Mouse (Mus musculus): Measurements from ENCODE around the gene Plekhg2.

The Plekhg2 gene

GRCm38 (mm10) chr7:28367663-28368275 is 4.6 kb downstream of the Plekhg2 start:
- DNase-seq (ENCODE audit: low spot score in 2 of 2): no peak

- no peak for DNase-seq (ENCODE audit: low spot score in 2 of 2)
These were observed 9.8 kb downstream of the Plekhg2 start for GRCm38 (mm10) chr7:28362441-28363060.

GRCm38 (mm10) chr7:28361647-28362341 is 10.6 kb downstream of the Plekhg2 start:
- no peak for DNase-seq (ENCODE audit: low spot score in 2 of 2)

DNA sequence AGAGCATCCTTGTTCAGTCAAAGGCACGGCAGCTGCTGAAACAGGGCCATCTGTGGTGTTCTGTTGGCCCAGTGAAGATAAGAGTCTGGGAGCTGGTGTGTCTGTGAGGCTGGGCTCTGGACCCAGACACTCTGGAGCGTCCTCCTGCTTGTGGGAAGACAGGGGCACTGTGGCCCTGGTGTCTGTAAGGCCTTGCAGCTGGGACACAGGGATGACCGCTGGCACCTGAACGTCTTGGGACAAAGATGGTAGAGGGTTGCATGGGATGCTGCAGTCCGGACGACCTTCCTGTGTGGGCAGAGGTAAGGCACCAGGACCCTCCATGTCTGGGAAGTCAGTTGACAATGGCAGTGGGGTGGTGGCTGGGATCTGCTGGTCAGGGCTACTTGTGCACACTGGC is 12.1 kb downstream of the Plekhg2 start:
- DNase-seq (ENCODE audit: low spot score in 2 of 2): no peak

- DNase-seq (ENCODE audit: low spot score in 2 of 2): no peak
These were observed 12.5 kb downstream of the Plekhg2 start for GRCm38 (mm10) chr7:28359854-28360253.

GRCm38 (mm10) chr7:28358431-28358830 is 14.0 kb downstream of the Plekhg2 start:
- DNase-seq (ENCODE audit: low spot score in 2 of 2): no peak

- DNase-seq (ENCODE audit: low spot score in 2 of 2): no peak
These were observed 14.4 kb downstream of the Plekhg2 start for GRCm38 (mm10) chr7:28357984-28358383.

DNA sequence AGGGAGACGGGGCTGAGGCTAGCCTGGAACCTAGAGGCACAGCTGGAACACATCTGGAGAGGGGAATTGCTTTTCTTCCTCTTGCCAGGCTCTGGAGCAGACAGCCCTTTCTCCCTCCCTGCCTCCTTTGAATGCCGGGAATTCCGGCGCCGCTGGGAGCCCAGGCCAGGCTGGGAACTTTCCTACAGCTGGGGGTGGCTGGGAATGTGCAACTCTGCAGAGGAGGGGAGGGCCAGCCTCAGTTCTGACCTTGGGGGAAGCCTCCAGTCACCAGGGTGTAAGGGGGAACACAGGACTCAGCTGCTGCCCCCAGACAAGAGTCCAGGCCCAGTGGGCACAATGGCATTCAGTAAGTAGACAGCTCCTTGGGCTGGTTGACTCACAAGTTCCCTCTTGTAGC is 15.4 kb downstream of the Plekhg2 start:
- DNase-seq (ENCODE audit: low spot score in 2 of 2): no peak

DNA sequence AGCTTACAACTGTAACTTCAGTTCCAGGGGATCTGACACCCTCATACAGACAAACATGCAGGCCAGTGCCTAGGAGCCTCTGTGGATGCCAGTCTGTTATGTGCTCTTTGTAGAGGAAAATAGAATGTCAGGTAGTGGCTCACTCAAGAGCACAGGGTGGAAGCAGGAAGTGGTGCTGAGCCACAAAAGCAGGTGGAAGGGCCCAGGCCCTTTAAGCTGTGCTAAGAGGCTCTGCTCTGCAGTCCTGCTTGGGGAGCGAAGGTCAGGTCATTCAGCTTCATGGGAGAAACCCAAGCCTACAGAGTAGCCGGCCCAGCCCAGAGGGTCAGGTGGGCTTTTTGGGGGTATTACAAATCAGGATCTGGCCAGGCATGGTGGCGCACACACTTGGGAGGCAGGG is 17.2 kb downstream of the Plekhg2 start:
- no peak for DNase-seq (ENCODE audit: low spot score in 2 of 2)

DNA sequence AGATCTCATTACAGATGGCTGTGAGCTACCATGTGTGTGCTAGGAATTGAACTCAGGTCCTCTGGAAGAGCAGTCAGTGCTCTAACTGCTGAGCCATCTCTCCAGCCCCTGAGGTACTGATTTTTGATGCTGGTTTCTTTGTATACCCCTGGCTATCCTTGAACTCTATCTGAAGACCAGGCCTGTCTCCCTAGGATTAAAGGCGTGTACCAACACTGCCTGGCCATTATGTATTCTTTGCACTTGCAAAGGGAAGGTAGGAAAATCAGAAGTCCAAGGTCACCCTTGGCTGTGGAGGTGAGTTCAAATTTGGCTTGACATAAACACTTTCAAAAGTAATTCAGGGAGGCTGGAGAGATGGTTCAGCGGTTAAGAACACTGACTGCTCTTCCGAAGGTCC is 17.8 kb downstream of the Plekhg2 start:
- DNase-seq (ENCODE audit: low spot score in 2 of 2): no peak

DNA sequence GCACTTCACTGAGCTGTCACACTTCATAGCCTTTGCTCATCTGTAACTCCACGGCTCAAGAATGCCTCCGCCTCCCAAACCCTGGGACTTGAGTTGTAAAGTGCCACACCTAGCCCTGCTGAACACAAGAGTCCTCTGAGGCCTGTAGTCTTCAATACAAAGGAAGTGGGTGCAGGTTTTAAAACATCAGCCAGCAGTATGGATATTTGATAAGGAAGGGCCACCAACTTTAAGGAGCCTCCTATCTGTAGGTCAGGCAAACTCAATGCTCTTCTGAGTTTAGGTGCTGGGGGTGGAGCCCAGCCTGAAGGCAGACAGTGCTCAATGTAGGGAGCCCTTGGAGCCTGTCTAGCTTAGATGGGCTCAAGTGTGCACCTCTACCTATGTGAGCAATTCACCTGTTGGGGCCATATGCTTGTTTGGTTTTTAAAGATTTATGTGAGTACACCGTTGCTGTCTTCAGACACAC is 18.3 kb downstream of the Plekhg2 start:
- no peak for DNase-seq (ENCODE audit: low spot score in 2 of 2)

DNA sequence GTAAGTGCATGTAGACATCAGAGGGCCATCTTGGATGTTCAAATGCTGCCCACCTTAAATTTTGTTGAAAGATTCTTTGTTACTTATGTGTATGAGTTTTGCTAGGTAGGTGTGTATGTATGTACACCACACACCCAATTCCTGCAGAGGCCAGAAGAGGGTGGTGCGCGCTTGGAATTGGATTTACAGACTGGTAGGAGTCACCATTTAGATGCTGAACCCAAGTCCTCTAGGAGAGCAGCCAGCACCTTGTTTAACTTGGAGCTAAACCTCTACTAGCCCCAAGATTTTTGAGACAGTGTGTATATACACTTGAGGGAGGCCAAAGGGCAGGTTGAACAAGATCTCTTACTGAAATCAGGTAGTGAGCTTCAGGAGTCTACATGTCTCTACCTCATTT is 19.1 kb downstream of the Plekhg2 start:
- DNase-seq (ENCODE audit: low spot score in 2 of 2): no peak

- no peak for DNase-seq (ENCODE audit: low spot score in 2 of 2)
These were observed 20.7 kb downstream of the Plekhg2 start for GRCm38 (mm10) chr7:28351676-28352191.

DNA sequence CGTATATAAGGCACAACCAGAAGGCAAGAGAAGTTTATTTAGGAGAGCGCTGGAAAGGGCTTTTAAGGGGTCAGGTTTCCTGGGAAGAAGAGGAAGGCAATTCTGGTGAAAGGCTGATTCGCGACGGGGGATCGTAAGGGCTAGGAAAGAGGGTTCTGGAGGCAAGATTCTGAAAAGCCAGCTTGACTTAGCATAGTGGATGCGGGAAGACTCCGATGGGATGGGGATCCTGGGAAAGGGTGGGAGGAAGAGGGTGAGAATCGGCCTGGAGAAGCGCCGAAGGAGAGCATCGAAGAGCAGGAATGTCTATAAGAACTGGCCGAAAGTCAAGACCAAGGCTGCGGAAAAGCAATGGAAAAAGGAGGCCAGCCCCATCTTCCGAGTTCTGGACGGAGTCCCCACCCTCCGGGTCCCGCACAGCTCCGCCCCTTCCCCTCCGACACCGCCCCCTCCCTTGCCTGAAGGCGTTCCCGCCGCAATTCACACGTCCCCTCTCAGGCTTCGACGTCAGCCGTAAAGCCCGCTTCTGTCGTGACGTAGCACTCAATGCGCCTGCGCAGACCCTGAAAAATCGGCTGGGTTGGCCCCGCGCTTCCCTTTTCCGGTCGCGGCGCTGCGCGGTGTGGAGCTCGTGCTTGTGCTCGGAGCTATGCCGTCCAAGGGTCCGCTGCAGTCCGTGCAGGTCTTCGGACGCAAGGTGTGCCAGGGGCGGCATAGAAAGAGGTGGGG is 22.1 kb downstream of the Plekhg2 start, which contains the start of gene Rps16:
Gene Rps16 (plus strand): TSS at position 498 of the 729 bp plus-strand sequence.
- DNase-seq (ENCODE audit: low spot score in 2 of 2): peak; percentile 97 to 98

GRCm38 (mm10) chr7:28348601-28349000 is 23.8 kb downstream of the Plekhg2 start:
- no peak for DNase-seq (ENCODE audit: low spot score in 2 of 2)

DNA sequence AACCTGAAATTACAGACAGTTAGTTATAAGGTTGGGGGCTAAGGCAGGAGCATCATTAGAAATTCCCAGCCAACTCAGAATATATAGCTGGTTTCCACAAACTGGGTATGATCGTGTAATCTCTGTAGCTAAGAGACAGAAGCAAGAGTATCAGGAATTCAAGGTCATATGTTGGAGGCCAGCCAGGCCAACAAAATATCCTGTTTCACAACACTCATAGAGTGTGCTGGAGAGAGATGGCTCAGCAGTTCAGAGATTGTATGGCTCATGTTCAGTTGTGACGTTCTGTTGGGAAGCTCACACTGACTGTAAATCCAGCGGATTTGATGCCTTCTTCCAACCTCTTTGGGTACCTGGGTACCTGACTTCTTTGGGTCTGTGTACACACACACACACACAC is 24.7 kb downstream of the Plekhg2 start:
- DNase-seq (ENCODE audit: low spot score in 2 of 2): no peak

- peak; percentile 62 to 76 for DNase-seq (ENCODE audit: low spot score in 2 of 2)
These were observed 27.8 kb downstream of the Plekhg2 start for GRCm38 (mm10) chr7:28344637-28345036.

DNA sequence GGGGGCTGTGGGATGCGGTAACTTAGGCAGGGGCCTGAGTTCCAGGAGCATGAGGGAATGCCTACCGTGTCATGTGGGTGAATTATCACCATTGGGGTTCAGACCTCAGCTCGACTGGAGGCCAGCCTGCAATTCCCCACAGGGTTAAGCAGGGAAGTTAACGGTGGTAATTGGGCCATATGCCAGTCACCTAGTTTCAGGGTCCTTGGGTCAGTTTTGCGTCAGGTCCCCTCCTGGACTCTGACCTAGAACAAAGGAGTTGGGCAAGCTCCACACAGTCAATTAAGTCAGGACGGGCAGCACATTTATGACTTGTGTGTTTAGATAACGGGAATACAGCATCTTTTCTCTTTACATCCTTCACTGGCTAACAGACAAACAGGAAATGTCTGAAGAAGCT is 31.0 kb downstream of the Plekhg2 start:
- DNase-seq (ENCODE audit: low spot score in 2 of 2): no peak

GRCm38 (mm10) chr7:28339213-28339917 is 33.0 kb downstream of the Plekhg2 start:
- peak; percentile 64 to 72 for DNase-seq (ENCODE audit: low spot score in 2 of 2)

DNA sequence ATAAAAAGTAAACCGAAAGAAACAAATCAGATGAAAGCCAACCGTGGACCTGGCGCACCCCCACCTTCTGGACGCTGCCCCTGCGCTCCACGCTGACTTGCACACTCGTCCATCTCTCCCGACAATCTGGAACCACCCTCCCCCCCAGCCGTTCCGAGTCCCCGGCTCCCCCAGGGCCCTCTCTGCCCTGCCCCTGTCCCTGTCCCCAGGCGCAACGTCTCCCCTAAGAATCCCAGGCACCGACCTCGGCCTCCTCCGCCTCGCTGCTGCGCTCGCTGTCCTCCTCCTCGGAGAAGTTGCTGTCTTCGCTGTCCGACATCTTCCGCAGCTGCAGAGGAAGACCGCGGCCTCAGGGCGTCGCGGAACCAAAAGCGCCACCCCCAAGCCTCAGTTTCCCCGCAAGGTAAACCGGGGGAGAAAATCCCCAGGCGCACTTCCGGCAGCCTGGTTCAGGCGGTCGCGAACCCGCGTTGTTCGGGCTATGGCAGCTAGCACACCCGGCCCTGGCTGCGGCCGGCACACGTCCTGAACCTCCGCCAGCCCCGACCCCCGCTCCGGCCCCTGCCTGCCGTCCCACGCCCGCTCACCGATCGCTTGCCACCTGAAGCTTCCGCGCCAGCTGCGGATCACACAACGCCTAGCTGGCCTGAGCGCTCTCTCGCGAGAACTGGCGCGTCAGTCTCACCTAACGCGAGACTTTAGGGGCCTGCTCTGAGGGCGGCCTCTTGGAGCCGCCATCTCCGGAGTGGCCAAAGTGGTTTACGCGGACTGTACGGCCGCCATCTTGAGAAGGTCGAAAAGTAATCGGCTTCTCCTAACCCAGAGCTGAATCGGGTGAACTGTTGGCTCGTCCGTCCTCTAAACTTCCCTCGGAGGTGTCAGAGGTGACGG is 34.0 kb downstream of the Plekhg2 start, which contains the start of gene Supt5:
Gene Supt5 (minus strand): TSS at position 639 of the 891 bp plus-strand sequence.
- DNase-seq (ENCODE audit: low spot score in 2 of 2): peak; percentile 94 to 97

Data from natural killer cell, adult 2 months (primary cell).